Mouse (Mus musculus): ENCODE results near the gene Acta1.
A peak's percentile ranks its signal among the peaks of the same experiment; 100 is the strongest.

Acta1 gene

DNA sequence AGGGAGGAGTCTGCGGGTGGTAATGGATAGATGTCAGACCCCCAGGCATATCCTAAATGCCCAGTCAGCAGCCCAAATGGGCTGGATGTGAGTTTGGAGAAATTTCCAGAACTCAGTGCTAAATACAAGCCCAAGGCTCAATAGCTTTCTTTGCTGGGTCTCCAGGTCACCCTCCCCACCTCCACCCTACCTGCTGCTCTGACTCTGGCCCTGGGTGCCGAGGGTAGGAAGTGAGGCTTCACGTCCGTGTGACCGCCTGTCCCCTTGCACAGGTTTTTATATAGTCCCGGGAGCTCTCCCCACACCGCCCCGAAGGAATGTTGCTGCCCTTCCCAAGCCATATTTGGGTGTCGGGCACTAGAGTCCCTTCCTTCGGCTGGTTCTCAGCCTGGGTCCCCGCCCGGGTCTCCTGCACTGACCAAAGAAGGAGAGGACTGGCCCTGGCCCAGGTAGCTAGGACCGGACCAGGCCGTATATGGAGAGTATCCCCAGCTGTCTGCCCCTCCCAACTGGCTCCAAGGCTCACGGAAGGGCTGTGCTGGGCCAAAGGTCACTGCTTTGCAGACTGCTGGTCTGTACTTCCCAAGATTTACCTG lies at the start of gene Acta1:
Gene Acta1, minus strand, starts transcription at position 250 of the 596 bp plus-strand sequence.
- DNase-seq (ENCODE audit: low spot score), result peak; percentile 42

DNA sequence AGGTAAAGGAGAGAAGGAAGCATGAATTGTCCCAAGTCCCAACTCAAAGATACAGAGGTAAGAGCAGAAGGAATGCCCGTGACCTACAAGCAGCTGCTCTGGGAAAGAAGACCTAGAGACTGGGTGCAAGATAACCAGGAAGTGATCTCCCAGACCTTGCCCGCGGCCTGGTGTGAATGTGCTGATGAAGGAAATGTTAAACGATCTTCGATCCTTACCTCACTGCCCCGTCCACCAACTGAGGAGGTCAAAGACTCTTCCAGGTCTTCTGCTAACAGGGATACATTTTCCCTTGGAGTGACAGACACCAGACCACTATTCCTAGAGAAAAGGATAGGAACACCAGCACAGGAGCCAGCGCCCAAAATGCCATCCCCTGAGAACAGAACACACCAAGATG lies 34.5 kb upstream of the Acta1 start:
- DNase-seq (ENCODE audit: low spot score), result peak; percentile 63

DNA sequence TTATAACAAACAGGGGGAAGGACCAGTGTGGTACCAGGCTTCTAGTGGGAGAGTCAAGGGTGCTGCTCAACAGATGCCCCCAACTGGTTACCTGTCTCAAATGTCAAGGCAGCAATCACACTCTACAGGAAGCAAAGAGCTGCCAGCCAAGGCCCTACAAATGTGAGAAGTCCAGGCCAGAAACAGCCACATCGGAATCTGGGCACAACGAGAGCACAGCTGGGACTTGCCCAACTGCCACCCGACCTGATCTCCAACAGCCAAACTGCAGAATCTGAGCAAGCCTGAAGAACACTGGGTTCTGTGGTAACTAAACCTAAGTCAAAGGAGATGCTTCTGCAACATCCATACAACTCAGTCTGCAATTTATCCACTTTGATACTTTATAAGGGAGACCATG lies 31.1 kb upstream of the Acta1 start:
- no peak for DNase-seq (ENCODE audit: low spot score)

DNA sequence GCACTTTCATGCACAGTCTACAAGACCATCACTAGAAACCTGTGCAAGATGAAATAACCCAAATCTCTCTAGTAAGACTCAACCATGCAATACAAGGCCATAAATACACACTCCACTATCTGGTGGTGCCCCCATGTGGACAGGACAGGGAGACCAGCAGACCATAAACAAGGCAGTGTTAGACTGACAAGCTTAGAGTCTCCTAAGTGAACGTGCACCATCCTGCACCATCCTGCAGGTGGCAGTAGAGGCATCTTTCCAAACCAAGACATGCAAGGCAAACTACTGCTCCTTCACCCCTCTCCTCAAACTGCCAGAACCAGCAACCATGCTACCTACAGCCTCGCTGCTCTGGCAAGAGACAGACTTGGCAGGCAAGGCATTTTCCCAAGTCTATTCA lies 30.2 kb upstream of the Acta1 start:
- DNase-seq (ENCODE audit: low spot score), result peak; percentile 75

DNA sequence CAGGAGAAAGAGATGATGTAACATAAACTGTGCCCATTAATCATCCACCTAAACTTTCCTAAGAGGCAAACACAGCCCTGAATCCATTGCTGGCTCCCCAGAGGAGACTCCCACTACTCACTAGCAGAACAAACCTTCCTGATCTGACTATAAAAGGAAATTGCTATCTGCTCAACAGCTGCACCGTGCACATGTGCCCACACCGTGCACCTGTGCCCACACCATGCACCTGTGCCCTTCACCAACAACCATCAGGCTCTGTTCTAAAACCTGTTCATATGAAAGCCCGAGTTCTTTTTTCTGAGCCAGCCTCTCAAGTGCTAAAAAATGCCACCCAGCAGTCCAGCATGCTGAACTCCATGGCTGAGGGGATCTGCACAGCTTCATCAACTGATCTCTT lies 20.1 kb upstream of the Acta1 start:
- DNase-seq (ENCODE audit: low spot score), result no peak

DNA sequence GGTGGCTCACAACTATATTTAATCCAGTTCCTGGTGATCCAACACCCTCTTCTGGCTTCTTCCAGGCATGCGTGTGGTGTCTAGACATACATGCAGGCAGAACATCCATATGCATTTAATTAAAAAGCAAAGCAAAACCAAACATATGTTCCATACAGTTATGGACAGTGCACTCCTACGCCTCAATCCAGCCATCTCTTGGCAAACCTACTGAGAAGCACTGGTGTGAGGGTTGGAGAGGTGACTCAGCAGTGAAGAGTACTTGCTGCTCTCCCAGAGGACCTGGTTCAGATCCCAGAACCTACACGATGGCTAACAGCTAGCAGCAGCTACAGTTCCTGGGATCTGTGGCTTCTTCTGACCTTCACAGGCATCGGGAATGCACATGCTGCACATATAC lies 17.7 kb upstream of the Acta1 start:
- DNase-seq (ENCODE audit: low spot score), result no peak

DNA sequence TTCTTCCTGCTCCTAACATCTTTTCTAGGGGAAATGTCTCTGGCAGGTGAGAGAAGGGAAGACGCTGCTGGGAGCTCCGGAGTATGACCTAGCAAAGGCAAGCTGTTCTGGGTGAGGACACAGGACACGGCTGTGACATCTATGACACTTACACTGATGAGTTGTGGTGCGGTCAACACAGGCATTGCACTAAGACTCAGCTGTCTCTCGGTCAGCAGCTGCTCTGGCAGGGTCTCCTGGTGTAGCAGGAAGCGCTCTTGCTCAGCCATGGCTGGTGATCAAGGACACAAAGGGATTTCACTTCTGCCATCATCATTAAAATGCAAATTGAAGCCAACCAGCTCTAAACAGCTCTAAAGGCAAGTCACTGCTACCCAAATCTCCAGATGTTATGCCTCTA lies 13.1 kb upstream of the Acta1 start:
- no peak for DNase-seq (ENCODE audit: low spot score)

DNA sequence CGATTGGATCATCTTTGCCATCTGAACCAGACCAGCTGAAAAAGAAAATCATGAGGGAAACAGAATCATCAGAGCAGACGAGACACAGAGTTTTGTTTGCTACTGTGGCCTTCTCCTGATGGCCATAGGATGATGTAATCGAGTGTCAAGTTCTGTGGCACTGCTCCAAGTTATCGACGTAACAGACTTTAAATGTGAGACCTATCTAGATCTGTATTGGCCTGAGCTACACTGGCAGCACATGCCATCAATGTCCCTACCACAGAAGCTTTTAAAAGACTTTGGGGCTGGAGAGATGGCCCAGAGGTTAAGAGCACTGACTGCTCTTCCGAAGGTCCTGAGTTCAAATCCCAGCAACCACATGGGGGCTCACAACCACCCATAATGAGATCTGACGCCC lies 8.1 kb upstream of the Acta1 start:
- no peak for DNase-seq (ENCODE audit: low spot score)

DNA sequence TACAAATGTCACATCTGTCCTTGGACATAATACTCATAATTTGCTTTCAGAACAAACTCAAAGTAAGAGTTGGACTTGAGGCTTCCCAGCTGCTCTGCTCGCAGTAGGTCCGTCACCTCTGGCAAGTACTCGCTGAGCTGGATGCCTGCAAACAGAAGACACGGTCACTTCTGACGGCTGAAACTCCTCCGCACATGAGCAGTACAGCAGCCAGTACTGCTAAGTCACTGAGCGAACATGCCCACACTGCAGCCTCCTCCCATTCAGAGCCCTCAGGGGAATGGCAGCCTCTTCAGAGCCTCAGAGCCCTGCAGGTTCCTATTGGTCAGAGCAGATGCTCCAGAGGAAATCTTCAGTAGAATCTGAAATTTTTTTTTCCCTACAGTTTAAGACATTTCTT lies 4.8 kb upstream of the Acta1 start:
- no peak for DNase-seq (ENCODE audit: low spot score)

DNA sequence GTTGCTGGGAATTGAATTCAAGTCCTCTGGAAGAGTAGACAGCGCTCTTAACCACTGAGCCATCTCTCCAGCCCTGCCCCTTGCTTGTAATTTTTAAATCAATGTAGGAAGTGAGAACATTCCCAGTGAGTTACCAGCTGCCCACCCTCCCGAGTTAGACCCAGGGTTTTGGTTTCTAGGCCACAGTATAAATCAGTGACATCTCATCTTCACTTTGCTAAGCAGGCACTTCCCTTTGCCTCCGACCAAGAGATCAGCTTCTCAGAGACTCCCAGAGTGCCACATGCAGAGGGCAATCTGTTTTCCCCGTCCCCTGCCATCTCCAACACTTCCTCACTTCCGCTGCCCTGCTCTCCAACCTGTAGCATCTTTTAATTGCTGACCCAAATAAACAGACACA lies 4.0 kb upstream of the Acta1 start:
- DNase-seq (ENCODE audit: low spot score), result no peak

DNA sequence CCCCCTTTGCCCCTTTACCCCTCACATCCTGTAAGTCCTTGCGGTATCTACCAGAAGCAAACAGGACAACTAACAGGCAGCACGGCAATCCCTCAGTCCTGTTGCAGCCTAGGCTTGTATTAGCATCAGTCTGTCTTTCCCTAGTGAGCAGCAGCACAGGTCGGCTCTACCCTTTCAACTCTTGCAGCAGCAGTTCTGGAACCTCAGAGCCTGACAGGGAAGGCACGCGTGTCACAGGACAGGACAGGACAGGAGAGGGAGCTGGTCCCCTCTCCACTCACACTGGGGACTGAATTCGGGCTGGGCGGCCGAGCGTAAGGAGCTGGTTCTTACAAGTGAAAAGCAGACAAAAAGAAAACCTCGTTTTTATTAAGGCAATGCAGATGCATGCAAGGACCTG lies 2.2 kb upstream of the Acta1 start:
- DNase-seq (ENCODE audit: low spot score), result no peak

DNA sequence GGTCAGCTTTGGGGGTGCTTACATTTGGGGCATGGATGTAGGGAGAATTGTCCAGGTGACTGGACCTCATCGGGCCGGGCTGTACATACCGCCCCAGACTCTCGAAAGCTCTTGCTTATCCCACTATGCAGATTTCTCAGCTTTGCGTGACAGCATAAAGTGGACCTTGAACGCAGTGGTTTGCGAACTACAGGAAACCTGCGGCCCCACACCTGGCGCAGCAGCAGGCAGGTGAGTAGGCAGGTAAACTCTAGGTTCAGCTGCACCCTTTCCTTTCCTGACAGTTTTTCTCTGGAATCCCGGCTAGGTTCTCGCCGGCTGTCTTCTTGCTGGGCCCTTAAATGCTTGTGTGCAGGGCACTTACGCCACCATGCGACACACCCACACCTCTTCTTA lies 1.8 kb upstream of the Acta1 start:
- no peak for DNase-seq (ENCODE audit: low spot score)

DNA sequence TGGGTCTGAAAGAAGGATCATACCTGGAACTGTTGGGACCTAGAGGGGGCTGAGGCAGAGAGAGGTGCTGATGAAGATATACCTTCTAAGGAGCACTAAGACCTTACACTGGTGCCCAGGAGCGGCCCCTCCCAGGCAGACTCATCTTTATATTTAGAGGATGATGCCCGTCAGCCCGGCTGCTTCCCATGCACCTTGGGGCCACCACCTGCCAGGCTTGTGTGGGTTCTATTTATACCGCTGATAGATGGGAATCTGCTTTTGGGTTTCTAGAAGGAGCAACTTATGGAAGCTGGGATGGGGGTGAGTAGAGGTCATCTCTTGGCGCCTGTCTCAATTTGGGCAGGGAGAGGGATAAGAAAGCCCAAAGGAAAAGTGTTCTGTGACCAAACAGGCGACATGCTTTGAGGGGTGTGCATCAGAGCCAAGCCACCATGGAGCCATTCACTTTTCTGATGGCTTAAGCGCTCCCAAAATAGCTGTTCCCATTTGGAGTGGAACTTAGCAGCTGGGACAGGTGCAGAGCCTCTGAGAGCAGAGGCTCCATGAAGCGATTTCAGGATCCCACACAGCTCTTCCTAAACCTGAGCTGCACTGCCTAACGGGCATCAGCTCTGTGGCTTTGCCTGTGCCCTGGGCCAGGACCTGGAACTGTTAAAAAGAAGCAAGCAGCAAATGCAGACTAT lies 1.3 kb upstream of the Acta1 start:
- no peak for DNase-seq (ENCODE audit: low spot score)

DNA sequence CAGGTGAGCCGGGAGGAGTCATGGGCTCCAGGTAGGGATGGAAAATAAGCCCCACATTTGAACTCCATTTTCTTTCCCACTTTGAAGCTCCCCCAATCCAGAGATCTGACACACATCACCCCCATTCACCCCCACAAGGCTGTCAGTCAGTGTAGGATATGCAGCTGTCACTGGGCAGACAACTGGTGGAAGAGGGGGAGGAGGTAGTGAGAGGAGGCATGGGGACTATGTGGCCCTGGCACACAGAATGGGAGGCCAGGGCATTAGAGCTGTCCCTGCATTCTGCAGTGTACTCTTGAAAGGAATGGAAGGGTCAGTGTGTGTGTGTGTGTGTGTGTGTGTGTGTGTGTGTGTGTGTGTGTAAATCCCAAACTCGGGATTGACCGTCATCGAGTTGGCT lies 679 bp upstream of the Acta1 start:
- no peak for DNase-seq (ENCODE audit: low spot score)

DNA sequence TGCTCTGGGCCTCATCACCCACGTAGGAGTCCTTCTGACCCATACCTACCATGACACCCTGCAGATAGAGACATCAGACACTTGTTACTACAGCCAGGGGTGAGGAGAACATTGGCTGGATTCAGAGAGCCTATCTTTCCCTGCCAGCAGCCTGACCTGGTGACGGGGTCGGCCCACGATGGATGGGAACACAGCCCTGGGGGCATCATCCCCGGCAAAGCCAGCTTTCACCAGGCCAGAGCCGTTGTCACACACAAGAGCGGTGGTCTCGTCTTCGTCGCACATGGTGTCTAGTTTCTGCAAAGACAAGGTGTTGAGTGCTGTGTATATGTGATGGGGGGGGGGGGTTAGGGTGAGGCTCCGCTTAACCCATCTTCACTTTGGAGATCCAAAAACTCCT lies 1.1 kb downstream of the Acta1 start:
- no peak for DNase-seq (ENCODE audit: low spot score)

DNA sequence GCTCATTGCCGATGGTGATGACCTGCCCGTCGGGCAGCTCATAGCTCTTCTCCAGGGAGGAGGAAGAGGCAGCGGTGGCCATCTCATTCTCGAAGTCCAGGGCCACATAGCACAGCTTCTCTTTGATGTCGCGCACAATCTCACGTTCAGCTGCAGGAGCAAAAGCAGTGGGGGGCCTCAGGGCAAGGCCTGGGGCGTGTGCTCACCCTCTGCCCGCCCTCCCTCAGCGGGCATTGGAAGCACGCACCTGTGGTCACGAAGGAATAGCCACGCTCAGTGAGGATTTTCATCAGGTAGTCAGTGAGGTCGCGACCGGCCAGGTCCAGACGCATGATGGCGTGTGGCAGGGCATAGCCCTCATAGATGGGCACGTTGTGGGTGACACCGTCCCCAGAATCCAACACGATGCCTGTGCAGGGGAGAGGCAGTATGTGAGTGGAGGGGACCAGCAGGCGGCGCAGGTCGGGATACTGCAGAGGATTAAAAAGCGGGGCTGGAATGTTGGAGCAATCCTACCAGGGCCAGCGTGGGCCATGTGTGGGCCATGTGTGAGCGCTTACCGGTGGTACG lies 1.9 kb downstream of the Acta1 start:
- no peak for DNase-seq (ENCODE audit: low spot score)

DNA sequence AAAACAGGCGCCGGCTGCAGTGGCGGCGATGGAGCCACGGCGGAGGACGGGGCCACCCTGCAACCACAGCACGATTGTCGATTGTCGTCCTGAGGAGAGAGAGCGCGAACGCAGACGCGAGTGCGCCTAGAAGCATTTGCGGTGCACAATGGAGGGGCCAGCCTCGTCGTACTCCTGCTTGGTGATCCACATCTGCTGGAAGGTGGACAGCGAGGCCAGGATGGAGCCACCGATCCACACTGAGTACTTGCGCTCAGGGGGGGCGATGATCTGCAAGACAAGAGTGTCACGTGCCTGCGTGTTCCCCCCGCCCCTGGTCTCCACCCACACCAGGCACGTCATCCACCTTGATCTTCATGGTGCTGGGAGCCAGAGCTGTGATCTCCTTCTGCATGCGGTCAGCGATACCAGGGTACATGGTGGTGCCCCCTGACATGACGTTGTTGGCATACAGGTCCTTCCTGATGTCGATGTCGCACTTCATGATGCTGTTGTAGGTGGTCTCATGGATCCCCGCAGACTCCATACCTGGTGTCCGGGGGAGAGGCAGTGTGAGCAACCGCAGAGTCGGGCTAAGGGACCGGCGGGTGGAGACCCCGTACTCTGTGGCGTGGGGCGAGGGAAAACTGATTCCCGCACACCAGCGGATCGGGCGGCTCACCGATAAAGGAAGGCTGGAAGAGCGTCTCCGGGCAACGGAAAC lies 2.5 kb downstream of the Acta1 start:
- DNase-seq (ENCODE audit: low spot score), result no peak

DNA sequence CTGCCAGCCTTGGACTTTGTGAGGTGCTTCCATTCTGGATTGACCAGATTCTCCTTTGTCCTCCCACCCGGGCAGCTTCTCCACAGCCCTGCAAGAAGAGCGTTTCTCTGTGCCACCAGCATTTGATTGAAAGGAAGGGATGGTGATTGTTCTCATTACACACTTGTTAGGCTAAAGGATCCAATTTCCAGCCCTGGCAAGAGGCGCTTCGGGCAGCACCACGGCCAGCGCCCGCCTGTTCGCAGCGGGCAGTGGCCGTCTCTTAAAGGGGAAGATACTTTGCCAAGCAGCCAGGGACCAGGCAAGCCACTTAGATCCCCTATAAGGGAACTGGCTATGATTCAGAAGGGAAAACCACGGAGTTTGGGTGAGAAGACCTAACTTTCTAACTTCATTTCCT lies 3.3 kb downstream of the Acta1 start:
- peak; percentile 36 for DNase-seq (ENCODE audit: low spot score)

DNA sequence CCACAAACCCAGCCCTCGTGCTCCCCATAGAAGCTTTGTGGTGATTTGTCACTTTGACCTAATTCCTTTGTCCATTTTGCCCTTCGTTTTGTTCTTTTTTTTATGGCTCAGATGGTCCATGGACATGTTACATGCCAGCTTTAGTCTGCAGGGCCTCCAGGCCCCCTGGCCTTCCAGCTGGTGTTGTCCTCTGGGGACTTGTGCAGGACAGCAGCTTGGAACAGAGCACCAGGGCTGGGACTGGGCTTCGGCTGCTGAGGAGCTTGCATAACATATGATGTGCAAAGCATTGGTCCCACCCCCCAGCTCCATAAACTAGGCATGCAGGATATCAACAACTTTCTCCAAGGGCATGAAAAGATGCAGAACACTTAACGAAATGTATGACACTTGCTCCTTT lies 4.8 kb downstream of the Acta1 start:
- DNase-seq (ENCODE audit: low spot score), result no peak

DNA sequence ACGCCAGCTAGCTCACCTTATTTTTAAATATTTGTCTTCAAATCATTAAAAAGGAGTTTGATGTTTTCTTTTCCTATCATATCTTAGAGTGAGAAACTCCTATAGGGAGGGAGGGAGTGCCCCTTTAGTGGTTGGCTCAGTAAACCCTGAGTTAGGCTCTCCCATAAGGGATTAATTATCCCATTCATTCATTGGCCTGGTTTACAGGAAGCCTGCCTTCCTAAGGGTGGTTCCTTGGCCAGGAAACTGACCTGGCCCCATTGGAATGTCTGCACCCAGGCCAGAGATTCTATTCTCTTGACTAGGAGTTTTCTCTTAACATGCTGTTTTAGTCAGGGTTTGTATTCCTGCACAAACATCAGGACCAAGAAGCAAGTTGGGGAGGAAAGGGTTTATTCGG lies 6.6 kb downstream of the Acta1 start:
- no peak for DNase-seq (ENCODE audit: low spot score)

DNA sequence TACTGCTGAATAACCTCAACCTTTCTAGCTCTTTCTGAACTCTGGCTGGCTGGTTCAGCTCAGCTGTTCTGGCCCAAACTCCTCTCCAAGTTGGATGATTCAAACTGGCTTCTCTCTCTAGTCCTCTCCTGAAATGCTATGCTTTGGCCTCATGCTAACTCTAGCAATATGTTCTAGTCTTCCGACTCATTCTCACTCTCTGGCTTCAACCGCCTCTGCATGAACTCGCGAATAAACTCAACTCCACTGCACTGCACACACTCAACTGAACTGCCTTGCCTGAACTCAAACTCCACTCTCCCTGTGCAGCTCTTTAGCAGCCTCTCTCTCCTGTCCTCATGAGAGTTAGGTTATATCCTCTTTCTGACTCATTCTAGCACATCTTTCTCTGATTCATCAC lies 7.4 kb downstream of the Acta1 start:
- DNase-seq (ENCODE audit: low spot score), result no peak

DNA sequence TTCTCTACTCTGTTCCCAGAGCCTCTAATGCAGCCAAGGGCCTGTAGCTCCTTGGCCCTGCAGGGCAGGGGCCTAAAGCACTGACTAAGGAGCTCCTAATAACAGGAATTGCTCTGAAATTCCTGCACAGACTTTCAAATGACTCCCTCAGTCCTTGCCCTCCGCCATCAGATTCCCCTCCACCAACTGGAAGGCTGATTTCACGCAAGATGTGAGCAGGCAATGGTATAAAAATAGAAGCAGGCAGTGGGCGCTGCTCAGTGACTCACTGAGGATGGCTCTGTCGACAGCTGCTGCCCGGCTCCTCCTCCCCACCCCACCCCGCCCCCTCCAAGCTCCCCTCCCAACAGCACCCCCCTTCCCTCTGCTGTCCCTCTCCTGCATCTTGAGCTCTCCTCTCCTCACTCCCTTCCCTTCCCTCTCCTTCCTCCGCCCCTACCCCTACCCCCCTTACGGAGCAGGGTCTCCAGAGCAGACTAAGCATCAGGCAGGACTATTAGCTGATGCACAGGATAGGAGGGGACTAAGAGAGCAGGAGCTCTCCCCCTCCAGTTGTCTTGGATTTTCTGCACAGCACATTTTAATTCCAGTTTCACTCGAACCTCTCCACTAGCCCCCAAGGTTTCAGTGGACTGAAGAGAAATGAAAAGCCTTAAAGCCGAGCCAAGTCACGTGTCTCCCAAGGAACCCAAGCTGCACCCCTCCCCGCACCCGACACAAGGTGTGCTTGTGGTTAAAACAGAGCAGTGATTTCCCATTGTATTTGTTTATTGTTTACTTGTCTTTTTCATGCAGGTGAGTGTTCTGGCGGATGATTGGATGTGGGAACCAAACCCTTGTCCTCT lies 9.6 kb downstream of the Acta1 start:
- DNase-seq (ENCODE audit: low spot score), result no peak

Data from yolk sac, embryonic 10.5 days (tissue).